Mouse (Mus musculus) embryonic stem cell, embryonic (primary cell): ENCODE results near the gene Mta2.

Experiments
- CTCF ChIA-PET, 4 experiments: fragments of 300-600 bp in 2 of 4; fragments of 350-600 bp in 2 of 4; sonication (Branson Sonifier 250); formaldehyde crosslinking; loops; one replicate each; lab custom pipeline; 2022; ENCODE audit warnings: inconsistent platforms in 2 of 4; lab: Charles Lee
- POLR2A ChIA-PET, 4 experiments: fragments of 300-600 bp in 2 of 4; fragments of 350-600 bp in 2 of 4; sonication (Branson Sonifier 250); formaldehyde crosslinking; loops; one replicate each; lab custom pipeline; 2022; ENCODE audit warnings: antibody characterized with exemption in 4 of 4, inconsistent platforms in 1 of 4; lab: Charles Lee

The Mta2 gene

DNA sequence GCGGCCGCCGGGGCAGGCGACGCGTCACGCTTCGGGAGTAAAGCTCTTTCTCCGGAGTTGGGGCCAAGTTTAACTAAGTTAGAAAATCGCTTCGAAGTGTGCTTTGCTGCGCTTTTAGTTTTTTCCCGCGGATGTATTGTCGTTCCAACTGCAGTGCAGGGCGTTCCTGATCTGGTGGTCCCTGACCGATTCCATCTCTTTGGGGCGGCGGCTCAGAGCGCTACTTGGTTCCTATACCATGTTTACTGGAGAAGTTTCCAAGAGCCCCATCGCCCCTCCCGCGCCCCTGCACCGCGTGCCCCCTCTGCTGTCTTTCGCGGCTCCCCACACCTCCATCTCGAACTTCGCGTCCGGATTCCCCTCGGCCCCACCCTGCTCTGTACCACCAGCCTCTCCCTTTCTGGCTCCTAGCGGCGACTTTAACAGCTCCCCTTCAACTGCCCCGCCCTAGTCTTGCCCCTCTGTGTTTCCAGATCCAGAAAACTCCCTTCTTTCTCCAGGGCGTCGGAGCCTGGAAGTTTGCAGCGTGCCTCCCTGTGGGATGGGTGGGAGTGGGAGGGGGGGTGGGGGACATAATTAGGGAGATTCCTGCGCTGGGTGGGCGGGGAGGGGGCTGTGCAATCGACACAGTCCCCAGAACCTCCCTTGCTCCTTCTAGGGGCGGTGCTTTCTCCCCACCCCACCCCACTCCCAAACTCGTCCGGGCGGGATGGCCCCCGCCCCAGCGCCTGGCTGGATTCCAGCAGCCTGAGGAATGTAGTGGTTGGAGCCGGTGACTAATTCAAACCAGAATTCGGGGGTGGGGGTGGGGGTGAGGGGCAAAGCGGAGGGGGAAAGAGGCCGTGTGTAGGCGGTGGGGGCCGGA, 48.1 kb downstream of the Mta2 start:
- ChIA-PET CTCF (interaction anchor here in 3 of 4 experiments (0.5 to 6.1 kb wide), 12 partner anchors 11 to 272 kb away, joined by 3 to 60 read pairs (median 3); no protein-coding TSS in a partner anchor), POLR2A (interaction anchor here (0.6 to 6.5 kb wide), 96 partner anchors 8 to 275 kb away, joined by 3 to 438 read pairs (median 6); partner anchors contain the start of genes 1810009A15Rik (in 3 of the 4), Eef1g (in 3 of the 4), Gm49416 (in 3 of the 4) and B3gat3 (in 2 of the 4))

DNA sequence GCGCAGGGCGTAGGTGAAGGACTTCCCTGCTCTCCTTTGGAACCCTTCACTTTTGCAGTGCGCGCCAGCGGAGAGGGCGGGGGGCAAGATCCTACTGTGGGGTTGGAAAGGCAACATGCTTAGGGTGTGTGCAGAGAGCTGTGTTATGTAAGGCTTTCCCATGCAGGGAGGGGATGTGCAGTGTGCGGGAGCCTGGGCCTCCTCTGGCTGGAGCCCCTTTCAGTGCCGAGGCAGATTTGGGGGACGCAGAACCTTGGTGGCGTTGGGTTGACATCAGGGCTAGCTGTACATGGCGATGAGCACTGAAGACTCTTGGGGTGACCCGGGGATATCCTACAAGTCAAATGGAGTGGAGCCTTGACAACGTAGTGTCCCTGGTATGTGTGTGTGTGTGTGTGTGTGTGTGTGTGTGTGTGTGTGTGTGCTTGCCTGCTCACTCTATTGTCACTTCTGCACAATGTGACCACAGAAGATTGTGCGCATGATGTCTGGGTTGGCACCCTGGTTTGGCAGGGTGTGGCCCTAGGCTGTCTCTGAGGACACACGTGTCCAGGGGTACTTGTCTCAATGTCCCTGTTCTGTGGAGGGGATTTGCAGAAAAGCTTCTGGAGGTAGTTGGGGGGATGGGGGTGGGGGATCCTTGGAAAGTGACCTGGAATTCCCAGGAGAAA, 48.9 kb downstream of the Mta2 start:
- ChIA-PET POLR2A (interaction anchor here (0.5 to 6.5 kb wide), 102 partner anchors 7 to 276 kb away, joined by 3 to 438 read pairs (median 6); partner anchors contain the start of genes Eef1g (in 3 of the 4), 1810009A15Rik (in 2 of the 4), Gm49416 (in 2 of the 4) and Gng3 (in 2 of the 4)), CTCF (interaction anchor here (0.6 to 6.1 kb wide), 12 partner anchors 12 to 307 kb away, joined by 3 to 60 read pairs (median 4); partner anchors contain the start of genes Eef1g (in 1 of the 4) and Ubxn1 (in 1 of the 4))

DNA sequence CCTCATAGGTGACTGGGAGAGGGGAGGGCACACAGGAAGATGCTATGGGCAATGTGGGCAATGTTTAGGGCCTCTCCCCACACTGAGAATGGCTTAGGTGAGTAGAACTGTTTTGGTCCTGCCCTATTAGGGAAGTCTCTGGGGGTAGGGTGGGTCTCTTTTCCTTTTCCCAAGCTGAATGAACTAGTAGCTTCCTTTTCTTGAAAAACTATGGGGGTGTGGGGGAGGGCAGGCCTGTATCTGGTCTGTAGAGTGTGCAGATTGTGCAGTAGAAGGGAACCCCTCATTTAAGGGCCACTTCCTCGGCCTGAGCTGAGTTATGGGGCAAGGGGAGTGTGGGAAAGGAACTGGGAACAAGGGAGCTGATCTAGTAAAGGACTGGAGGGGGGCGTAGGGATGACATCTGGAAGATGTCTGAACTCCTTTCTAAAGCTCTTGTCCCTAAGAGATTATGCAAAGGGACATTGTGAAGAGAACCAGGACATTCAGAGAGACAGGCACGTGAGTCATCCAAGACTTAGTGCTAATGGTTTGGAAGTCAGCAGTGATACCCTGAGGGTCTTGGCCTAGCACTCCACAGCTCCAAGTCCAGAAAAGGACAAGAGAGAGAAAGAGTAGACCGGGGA, 49.7 kb downstream of the Mta2 start:
- ChIA-PET POLR2A (interaction anchor here (0.6 to 6.5 kb wide), 80 partner anchors 8 to 1895 kb away, joined by 3 to 438 read pairs (median 6); partner anchors contain the start of genes Eef1g (in 3 of the 4), 1810009A15Rik (in 2 of the 4), Gm49416 (in 2 of the 4) and Gng3 (in 2 of the 4)), CTCF (interaction anchor here (0.5 to 6.1 kb wide), 16 partner anchors 12 to 1904 kb away, joined by 3 to 60 read pairs (median 4); partner anchors contain the start of genes Eef1g (in 1 of the 4), Prpf19 (in 1 of the 4) and Ubxn1 (in 1 of the 4))

DNA sequence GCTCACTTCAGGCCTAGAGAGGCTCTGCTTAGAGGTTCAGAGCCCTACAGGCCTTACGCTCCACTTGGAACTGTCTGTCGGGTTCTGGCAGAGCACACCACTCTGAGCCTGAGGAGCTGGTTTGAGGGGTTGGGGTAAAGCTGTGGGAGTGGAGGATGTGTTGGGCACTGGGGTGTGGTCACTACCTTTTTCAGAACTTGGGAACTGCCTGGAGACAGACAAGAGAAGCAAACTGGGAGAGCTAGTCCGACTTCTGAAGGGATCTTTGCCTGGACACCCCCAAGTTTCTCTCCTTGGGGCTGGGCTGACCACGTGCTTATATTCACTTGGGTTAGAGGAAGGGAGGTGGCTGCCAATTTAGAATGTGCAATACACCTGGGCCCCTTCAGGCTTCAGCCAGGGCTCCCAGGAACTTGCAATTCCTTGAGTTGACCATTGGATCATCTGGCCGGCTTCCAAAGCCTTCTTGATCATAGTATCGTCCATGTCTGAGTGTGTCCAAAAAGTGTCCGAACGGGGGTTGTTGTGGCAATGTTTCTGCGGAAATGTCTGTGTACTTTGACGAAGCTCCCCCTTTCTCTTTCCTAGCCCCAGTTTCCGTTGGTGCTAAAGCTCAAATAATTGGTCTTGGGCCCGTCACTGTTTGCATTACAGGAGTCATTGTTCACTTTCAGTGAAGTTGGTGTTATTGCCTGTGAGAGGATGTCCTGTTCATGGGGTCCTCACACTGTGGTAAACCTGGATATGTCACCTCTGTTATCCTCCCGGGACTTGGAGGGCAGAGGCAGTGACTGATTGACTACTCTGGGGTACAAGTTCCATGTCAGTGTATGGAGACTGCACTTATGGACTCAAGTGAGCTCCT, 50.4 kb downstream of the Mta2 start:
- ChIA-PET CTCF (interaction anchor here (0.5 to 6.1 kb wide), 37 partner anchors 11 to 1903 kb away, joined by 3 to 60 read pairs (median 4); partner anchors contain the start of genes Eef1g (in 1 of the 4), Mta2 (in 1 of the 4), Prpf19 (in 1 of the 4) and Ubxn1 (in 1 of the 4)), POLR2A (interaction anchor here (0.6 to 6.5 kb wide), 99 partner anchors 7 to 1895 kb away, joined by 3 to 438 read pairs (median 5); partner anchors contain the start of genes 1810009A15Rik (in 3 of the 4), Eef1g (in 3 of the 4), Gm49416 (in 3 of the 4) and B3gat3 (in 2 of the 4))

DNA sequence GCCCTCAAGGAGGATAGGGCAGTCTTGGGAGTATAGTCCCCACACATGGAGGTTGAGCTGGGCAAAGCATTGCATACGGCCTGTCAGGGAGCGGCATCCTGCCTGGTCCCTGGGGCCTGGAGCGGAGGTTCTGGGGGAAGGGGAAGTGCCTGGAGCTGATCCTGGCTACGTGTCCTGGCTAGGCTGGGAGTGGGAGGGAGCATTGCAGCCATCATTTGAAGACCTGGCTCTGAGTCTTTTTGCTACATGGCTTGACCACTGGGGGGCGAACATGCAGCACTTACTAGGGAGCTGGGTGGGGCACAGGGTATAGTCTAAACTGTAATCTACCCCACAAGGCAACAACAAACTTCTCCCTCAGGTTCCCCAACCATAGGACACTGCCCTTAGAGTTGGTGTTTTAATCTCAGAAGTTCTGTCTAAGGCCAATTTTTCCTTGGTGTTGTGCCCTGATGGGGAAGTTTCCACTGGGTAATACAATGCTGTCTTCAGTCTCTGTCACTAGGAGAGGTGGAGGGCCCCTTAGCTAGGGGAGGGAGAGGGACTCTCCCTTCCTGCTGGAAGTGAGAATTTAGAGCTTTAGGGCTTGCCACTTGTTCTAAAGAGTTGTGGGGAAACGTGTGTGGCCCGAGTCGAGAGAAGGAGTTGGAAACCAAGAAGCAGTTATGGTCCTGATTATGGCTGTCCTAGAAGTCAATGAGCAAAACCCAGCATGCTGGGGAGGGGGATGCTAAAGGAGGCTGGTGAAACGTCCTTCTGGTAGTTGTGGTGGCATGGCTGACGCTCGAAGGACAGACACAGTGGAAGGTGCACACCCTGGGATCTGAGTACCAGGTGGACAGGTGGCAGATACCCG, 51.3 kb downstream of the Mta2 start:
- ChIA-PET CTCF (interaction anchor here (0.5 to 6.1 kb wide), 41 partner anchors 9 to 975 kb away, joined by 3 to 60 read pairs (median 4); partner anchors contain the start of genes Eef1g (in 1 of the 4) and Mta2 (in 1 of the 4)), POLR2A (interaction anchor here (0.7 to 6.5 kb wide), 71 partner anchors 6 to 331 kb away, joined by 3 to 438 read pairs (median 6); partner anchors contain the start of genes 1810009A15Rik (in 3 of the 4), Eef1g (in 3 of the 4), Gm49416 (in 3 of the 4) and B3gat3 (in 2 of the 4))

DNA sequence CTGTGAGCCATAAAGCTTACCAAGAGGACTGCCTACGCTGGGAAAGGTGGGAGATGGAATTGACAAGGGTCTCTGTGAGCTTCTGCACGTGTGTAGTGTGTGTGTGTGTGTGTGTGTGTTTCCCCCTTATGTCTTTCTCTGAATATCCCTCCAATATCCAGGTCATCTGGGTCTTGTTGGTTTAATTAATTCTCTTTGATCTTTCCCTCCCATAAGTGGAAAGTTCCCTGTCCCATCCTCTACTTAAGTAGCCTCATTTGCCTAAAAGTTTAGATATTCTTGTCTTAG, 51.9 kb downstream of the Mta2 start:
- CTCF ChIA-PET: interaction anchor here (0.7 to 6.1 kb wide), 15 partner anchors 12 to 116 kb away, joined by 3 to 60 read pairs (median 5); no protein-coding TSS in a partner anchor

DNA sequence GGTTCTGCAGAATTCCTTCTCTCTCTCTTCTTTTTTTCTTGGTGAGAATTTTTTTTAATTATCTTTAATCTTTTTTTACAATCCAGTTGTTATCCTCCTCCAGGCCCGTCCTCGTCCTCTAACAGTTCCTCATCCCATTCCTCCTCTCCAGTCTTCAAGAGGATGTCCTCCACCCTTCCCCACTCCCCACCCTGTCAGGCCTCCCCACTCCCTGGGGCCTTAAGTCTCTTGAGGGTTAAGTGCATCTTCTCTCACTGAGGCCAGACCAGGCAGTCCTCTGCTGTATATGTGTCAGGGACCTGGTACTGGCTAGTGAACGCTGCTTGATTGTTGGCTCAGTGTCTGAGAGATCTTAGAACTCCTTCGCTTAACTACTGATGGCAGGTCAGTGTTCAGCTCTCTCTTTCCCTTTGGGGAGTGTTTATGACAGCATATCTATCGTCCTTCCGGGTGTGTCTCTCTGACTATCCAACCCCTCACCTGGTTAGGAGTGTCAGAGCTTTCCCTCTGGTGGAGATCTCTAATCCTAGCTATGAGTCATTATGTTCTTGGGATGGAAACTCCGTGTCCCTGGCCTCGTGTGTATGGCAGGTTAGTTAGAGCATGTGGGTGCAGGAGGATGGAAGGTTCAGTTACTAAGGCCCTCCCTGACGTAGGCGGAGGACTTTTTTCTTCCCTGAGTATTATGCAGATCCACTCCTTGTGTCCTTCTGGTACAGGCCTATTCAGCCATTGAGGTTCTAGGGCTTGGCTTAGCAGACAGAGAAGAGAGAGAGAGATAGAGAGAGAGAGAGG, 53.3 kb downstream of the Mta2 start:
- POLR2A ChIA-PET: interaction anchor here in 2 of 4 experiments (0.6 to 6.0 kb wide), 13 partner anchors 9 to 147 kb away, joined by 3 to 106 read pairs (median 5); partner anchors contain the start of gene Eef1g (in 1 of the 2)
- CTCF ChIA-PET: interaction anchor here in 2 of 4 experiments (0.6 to 1.3 kb wide), 4 partner anchors 85 to 1011 kb away, joined by 3 to 7 read pairs (median 3); partner anchors contain the start of gene Ubxn1 (in 1 of the 2)

More for the DNA sequence above, 51.9 kb downstream of the Mta2 start:
- POLR2A ChIA-PET: interaction anchor here (0.8 to 6.5 kb wide), 31 partner anchors 9 to 280 kb away, joined by 3 to 438 read pairs (median 9); partner anchors contain the start of genes Eef1g (in 3 of the 4), 1810009A15Rik (in 1 of the 4), Gm49416 (in 1 of the 4) and Mta2 (in 1 of the 4)

DNA sequence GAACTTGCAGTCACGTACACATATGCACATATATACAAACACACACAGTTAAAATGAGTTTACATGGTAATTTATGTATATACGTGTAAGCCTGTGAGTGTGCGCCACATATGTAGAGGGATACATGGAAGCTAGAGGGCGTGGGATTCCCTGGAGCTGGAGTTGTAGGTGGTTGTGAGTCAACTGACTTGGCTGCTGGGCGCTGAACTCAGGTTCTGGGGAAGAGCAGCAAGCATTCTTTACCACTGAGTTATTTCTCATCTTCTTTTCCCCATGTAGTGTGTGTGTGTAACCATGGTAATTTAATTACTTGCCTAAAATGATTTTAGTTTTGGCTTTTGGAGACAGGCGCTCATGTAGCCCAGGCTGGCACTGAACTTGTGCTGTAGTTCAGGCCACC, 54.9 kb downstream of the Mta2 start:
- CTCF ChIA-PET: interaction anchor here in 3 of 4 experiments (0.6 to 2.3 kb wide), 8 partner anchors 77 to 279 kb away, joined by 3 to 11 read pairs (median 4); no protein-coding TSS in a partner anchor
- POLR2A ChIA-PET: interaction anchor here (0.7 to 6.0 kb wide), 38 partner anchors 6 to 269 kb away, joined by 3 to 106 read pairs (median 6); partner anchors contain the start of genes Ahnak (in 2 of the 4), Eef1g (in 2 of the 4), Ganab (in 1 of the 4) and Mta2 (in 1 of the 4)

DNA sequence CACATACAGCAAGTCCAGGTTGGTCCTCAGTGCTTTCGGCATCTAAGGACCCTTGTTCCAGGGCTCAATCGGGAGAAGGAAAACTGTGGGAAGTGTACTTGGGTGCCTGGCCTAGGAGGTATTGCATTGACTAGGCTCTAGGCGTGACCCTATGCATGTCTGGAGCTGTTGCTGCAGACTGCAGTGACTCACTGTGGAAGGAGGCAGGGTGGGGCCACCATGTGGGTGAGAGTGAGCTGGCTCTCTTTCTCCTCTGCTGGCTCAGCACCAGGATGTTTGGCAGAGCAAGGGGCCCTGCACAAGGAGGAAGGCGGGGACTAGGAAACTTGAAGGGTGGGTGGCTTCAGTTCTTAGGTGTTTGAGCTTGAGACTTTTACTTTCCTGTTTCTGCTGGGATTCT, 55.9 kb downstream of the Mta2 start:
- CTCF ChIA-PET: interaction anchor here (0.7 to 2.3 kb wide), 12 partner anchors 9 to 279 kb away, joined by 3 to 11 read pairs (median 3); partner anchors contain the start of gene Ahnak (in 1 of the 4)

DNA sequence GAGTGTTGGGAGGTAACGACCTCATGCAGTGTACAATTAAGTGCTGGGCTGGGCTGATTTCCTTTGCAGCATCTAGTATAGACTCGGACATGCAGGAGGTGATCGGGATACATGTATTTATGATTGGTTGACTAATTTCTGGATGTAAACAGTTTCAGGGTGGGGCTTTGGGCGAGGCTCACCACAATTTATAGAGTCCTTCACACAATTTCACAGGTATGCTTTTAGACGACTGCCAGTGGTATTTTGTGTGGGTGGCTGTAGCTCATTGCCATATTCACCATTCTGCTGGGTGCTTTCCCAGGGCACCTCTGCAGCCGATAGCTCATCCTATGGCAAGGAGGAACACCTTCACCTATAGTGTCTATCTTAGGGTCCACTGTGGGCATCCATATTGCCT, 56.9 kb downstream of the Mta2 start:
- CTCF ChIA-PET: interaction anchor here in 2 of 4 experiments (0.8 to 2.3 kb wide), 5 partner anchors 10 to 84 kb away, joined by 3 to 11 read pairs (median 4); partner anchors contain the start of gene Ahnak (in 1 of the 2)

More for the DNA sequence above, 55.9 kb downstream of the Mta2 start:
- POLR2A ChIA-PET: interaction anchor here (0.5 to 6.0 kb wide), 73 partner anchors 7 to 284 kb away, joined by 3 to 106 read pairs (median 4); partner anchors contain the start of genes Ahnak (in 4 of the 4), Eef1g (in 2 of the 4), Tut1 (in 2 of the 4) and 1700092M07Rik (in 1 of the 4)

DNA sequence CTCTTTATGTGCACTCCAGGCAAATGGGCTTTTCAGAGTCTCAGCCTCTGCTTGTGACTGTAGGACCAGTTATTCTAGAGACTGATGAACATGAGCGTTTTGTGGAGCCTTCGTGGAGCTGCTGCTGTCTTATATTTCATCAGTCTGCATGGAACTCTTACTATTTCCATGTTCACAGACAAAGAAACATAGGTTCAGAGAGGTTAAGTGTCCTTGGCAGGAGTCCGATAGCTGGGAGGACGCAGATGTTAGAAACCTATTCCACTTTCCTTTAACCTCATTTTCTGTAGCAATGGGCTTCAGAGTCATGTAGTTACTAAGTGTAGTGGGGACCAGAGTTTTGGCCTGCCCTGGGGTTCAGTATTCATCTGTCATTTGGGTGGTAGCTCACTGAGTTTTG, 57.5 kb downstream of the Mta2 start:
- ChIA-PET POLR2A (interaction anchor here in 2 of 4 experiments (0.9 to 6.0 kb wide), 19 partner anchors 9 to 83 kb away, joined by 3 to 106 read pairs (median 10); partner anchors contain the start of genes Ahnak (in 2 of the 2) and Eef1g (in 1 of the 2)), CTCF (interaction anchor here in 3 of 4 experiments (0.7 to 2.2 kb wide), 3 partner anchors 83 to 111 kb away, joined by 3 to 10 read pairs (median 3); no protein-coding TSS in a partner anchor)

More for the DNA sequence above, 56.9 kb downstream of the Mta2 start:
- POLR2A ChIA-PET: interaction anchor here (1.0 to 6.0 kb wide), 34 partner anchors 8 to 275 kb away, joined by 3 to 106 read pairs (median 8); partner anchors contain the start of genes Ahnak (in 4 of the 4), Eef1g (in 2 of the 4), 1810009A15Rik (in 1 of the 4) and Gm49416 (in 1 of the 4)
